Mouse (Mus musculus) neural tube, embryonic 12.5 days (tissue): ENCODE measurements around the gene Myh3. TPM values are rescaled to one million over a fixed set of nuclear protein-coding genes. Genes with fewer than 3 reads are reported as not detected.

Experiments
- ATAC-seq: fragments of 200-750 bp; cut with Nextera tagmentation; 2 replicates; pipeline ENCODE4 v1.8.0; 2017; ENCODE audit warnings: low read depth, mild to moderate bottlenecking, moderate TSS enrichment, moderate library complexity; ENCODE audit not compliant: low FRiP score
- H3K27ac ChIP-seq: fragments of 300-500 bp; sonication (generic); 2 replicates; pipeline ENCODE4 v1.5.1; 2016
- H3K27me3 ChIP-seq: fragments of 300-500 bp; sonication (generic); replicated peaks from 2 replicates; pipeline ENCODE4 v1.6.1; 2016; ENCODE audit warnings: mild to moderate bottlenecking
- H3K36me3 ChIP-seq: fragments of 300-500 bp; sonication (generic); 2 replicates; pipeline ENCODE4 v1.6.1; 2016; ENCODE audit warnings: mild to moderate bottlenecking
- H3K4me1 ChIP-seq: fragments of 300-500 bp; sonication (generic); 2 replicates; pipeline ENCODE4 v1.6.1; 2016
- H3K4me2 ChIP-seq: fragments of 300-500 bp; sonication (generic); replicated peaks from 2 replicates; pipeline ENCODE4 v1.6.1; 2016; ENCODE audit warnings: mild to moderate bottlenecking
- H3K4me3 ChIP-seq: fragments of 300-500 bp; sonication (generic); 2 replicates; pipeline ENCODE4 v1.5.1; 2016
- H3K9ac ChIP-seq: fragments of 300-500 bp; sonication (generic); 2 replicates; pipeline ENCODE4 v1.6.1; 2016; ENCODE audit warnings: mild to moderate bottlenecking
- H3K9me3 ChIP-seq: fragments of 300-500 bp; sonication (generic); 2 replicates; pipeline ENCODE4 v1.6.1; 2016; ENCODE audit warnings: mild to moderate bottlenecking
- WGBS: fragments of 180-500 bp; shearing (Covaris S2); methylation state at CpG from one replicate; pipeline ENCODE4 v1.1.7; 2016; 5-methylcytosine and 5-hydroxymethylcytosine counted together
- polyA plus RNA-seq: library from polyadenylated mRNA; unstranded; fragments of >200 nt; fragmentation: Nextera tagmentation; extraction: Ambion mirVana; gene quantifications from 2 replicates; pipeline ENCODE4 v1.2.1, GENCODE M21; 2016

The Myh3 gene
- polyA plus RNA-seq, 1 experiment from 2014 or later: 17.1 TPM

DNA sequence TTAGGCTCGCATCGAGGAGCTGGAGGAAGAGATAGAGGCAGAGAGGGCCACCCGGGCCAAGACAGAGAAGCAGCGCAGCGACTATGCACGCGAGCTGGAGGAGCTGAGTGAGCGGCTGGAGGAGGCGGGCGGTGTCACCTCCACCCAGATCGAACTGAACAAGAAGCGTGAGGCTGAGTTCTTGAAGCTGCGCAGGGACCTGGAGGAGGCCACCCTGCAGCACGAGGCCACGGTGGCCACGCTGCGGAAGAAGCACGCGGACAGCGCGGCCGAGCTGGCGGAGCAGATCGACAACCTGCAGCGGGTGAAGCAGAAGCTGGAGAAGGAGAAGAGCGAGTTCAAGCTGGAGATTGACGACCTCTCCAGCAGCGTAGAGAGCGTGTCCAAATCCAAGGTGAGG, 16.4 kb downstream of the Myh3 start:
- H3K9me3 ChIP-seq: no peaks in the 10 kb centered on the region
- no peaks in the 10 kb centered on the region for H3K27me3 ChIP-seq
- 80% methylated on average over 29 of the region's 29 CpGs for WGBS
- ATAC-seq: no peak
- no peak overlapping the region for H3K4me3 ChIP-seq
- no peaks in the 10 kb centered on the region for H3K36me3 ChIP-seq
- no peaks in the 10 kb centered on the region for H3K4me1 ChIP-seq
- H3K27ac ChIP-seq: no peak overlapping the region
- no peak overlapping the region for H3K4me2 ChIP-seq
- H3K9ac ChIP-seq: no peak overlapping the region

DNA sequence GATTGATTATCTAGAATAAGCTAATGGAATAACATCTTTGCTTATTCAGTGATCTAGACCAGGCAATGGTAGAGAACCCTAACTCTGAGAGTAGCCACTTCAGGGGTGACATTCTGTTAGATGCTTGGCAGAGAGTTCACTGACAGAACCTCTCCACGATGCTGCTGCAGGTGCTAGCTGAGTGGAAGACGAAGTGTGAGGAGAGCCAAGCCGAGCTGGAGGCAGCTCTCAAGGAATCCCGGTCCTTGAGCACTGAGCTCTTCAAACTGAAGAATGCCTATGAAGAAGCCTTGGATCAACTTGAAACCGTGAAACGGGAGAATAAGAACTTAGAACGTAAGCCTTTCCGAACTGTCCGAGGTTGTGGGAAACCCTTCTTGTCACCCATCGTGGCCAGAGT, 19.6 kb downstream of the Myh3 start:
- Histone ChIP-seq H3K4me1 (no peaks in the 10 kb centered on the region), H3K4me2 (no peak overlapping the region)
- 94% methylated on average over 10 of the region's 10 CpGs for WGBS

DNA sequence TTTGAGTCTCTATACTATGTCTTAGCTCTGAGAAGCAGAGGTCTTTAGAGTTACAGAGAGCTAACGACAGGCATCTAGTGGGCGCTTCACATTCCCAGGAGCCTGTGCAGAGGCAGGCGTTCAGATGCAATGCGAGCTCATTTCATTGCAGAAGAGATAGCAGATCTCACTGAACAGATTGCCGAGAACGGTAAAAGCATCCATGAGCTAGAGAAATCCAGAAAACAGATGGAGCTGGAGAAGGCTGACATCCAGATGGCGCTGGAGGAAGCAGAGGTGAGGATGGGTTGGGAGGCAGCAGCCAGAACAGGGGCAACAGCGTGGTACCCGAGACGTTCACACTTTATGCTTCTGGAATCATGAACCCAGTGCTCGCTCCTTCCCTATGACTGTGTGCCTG, 20.3 kb downstream of the Myh3 start:
- Histone ChIP-seq H3K4me2 (no peak overlapping the region), H3K9ac (no peak overlapping the region), H3K4me1 (no peaks in the 10 kb centered on the region), H3K27ac (no peak overlapping the region), H3K36me3 (no peaks in the 10 kb centered on the region), H3K4me3 (no peak overlapping the region), H3K27me3 (no peaks in the 10 kb centered on the region), H3K9me3 (no peaks in the 10 kb centered on the region)
- no peak for ATAC-seq
- WGBS: 88% methylated on average over 11 of the region's 11 CpGs

More for the DNA sequence above, 19.6 kb downstream of the Myh3 start:
- no peak overlapping the region for H3K9ac ChIP-seq
- no peaks in the 10 kb centered on the region for H3K9me3 ChIP-seq
- no peak overlapping the region for H3K4me3 ChIP-seq
- no peaks in the 10 kb centered on the region for H3K36me3 ChIP-seq
- no peak for ATAC-seq
- no peak overlapping the region for H3K27ac ChIP-seq
- no peaks in the 10 kb centered on the region for H3K27me3 ChIP-seq

- H3K27ac ChIP-seq: no peak overlapping the region
- H3K4me1 ChIP-seq: no peaks in the 10 kb centered on the region
- ATAC-seq: no peak
- no peak overlapping the region for H3K4me2 ChIP-seq
- no peaks in the 10 kb centered on the region for H3K27me3 ChIP-seq
- no peak overlapping the region for H3K9ac ChIP-seq
- H3K36me3 ChIP-seq: no peaks in the 10 kb centered on the region
- H3K4me3 ChIP-seq: no peak overlapping the region
- H3K9me3 ChIP-seq: no peaks in the 10 kb centered on the region
- 95% methylated on average over 16 of the region's 16 CpGs for WGBS
Observed at GRCm38 (mm10) chr11:67099241-67099640, 21.1 kb downstream of the Myh3 start.

- WGBS: 37% methylated on average over 6 of the region's 6 CpGs
- Histone ChIP-seq H3K9me3 (no peaks in the 10 kb centered on the region), H3K27me3 (no peaks in the 10 kb centered on the region), H3K4me3 (no peak overlapping the region), H3K9ac (no peak overlapping the region), H3K27ac (no peak overlapping the region), H3K4me1 (no peaks in the 10 kb centered on the region), H3K4me2 (no peak overlapping the region), H3K36me3 (no peaks in the 10 kb centered on the region)
- no peak for ATAC-seq
Observed at GRCm38 (mm10) chr11:67100169-67100568, 22.1 kb downstream of the Myh3 start.

GRCm38 (mm10) chr11:67101713-67102112, 23.6 kb downstream of the Myh3 start:
- H3K4me2 ChIP-seq: no peak overlapping the region
- no peak for ATAC-seq
- H3K9me3 ChIP-seq: no peaks in the 10 kb centered on the region
- no peaks in the 10 kb centered on the region for H3K4me1 ChIP-seq
- H3K36me3 ChIP-seq: no peaks in the 10 kb centered on the region
- no peak overlapping the region for H3K9ac ChIP-seq
- 30% methylated on average over 7 of the region's 8 CpGs for WGBS
- no peaks in the 10 kb centered on the region for H3K27me3 ChIP-seq
- H3K27ac ChIP-seq: no peak overlapping the region
- H3K4me3 ChIP-seq: no peak overlapping the region

- no peaks in the 10 kb centered on the region for H3K27me3 ChIP-seq
- ATAC-seq: no peak
- H3K4me2 ChIP-seq: no peak overlapping the region
- WGBS: 87% methylated on average over 9 of the region's 9 CpGs
- H3K9me3 ChIP-seq: no peaks in the 10 kb centered on the region
- H3K4me3 ChIP-seq: no peak overlapping the region
- no peak overlapping the region for H3K27ac ChIP-seq
- no peak overlapping the region for H3K9ac ChIP-seq
- H3K36me3 ChIP-seq: no peaks in the 10 kb centered on the region
- no peaks in the 10 kb centered on the region for H3K4me1 ChIP-seq
Observed at GRCm38 (mm10) chr11:67103256-67103655, 25.2 kb downstream of the Myh3 start.

GRCm38 (mm10) chr11:67104242-67104641, 26.1 kb downstream of the Myh3 start:
- WGBS: 78% methylated on average over 1 of the region's 1 CpGs
- no peaks in the 10 kb centered on the region for H3K27me3 ChIP-seq

DNA sequence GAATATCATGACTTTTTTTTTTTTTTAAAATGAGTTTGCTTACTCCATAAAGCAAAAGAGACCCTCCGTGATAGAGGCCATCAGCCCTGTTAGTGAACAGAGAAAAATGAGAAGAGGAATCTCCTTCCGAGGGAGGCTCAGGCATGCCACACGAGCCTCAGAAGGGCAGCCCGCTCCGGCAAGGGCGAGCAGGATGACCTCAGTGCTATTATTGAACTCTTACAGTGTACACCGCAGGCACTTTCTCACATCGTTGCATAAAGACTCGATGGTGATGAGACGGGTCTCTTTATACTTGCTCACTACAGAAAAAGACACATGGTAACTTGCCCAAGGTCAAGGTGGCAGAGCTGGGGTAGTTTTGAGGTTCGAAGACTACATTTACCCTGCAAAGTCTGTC, 26.6 kb downstream of the Myh3 start:
- no peak overlapping the region for H3K9ac ChIP-seq
- H3K27me3 ChIP-seq: no peaks in the 10 kb centered on the region
- H3K4me1 ChIP-seq: no peaks in the 10 kb centered on the region
- no peaks in the 10 kb centered on the region for H3K36me3 ChIP-seq
- no peak overlapping the region for H3K4me3 ChIP-seq
- H3K9me3 ChIP-seq: no peaks in the 10 kb centered on the region
- no peak overlapping the region for H3K27ac ChIP-seq
- WGBS: 59% methylated on average over 11 of the region's 11 CpGs
- no peak overlapping the region for H3K4me2 ChIP-seq
- no peak for ATAC-seq

More at GRCm38 (mm10) chr11:67104242-67104641, 26.1 kb downstream of the Myh3 start:
- Histone ChIP-seq H3K9ac (no peak overlapping the region), H3K4me1 (no peaks in the 10 kb centered on the region), H3K4me2 (no peak overlapping the region), H3K4me3 (no peak overlapping the region), H3K27ac (no peak overlapping the region), H3K9me3 (no peaks in the 10 kb centered on the region), H3K36me3 (no peaks in the 10 kb centered on the region)
- no peak for ATAC-seq

DNA sequence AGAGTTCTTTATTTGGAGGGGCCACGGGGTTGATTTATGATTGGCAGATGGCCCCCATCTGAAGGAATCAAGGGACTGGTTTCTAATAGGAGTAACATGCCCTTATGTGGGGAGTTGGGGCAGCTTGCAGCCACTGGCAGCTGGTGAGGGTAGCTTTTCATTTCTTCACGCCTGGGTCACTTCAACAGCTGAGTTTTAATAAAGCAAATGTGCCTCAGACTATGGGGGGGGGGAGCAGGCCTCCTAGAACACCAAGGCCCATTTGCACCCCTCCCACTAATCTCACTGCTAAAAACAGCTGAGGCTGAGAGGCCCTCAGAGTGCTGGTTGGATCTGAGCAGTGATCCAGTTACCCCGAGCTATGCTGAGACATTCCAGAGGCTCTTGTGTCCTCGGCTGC, 27.6 kb downstream of the Myh3 start:
- no peak overlapping the region for H3K9ac ChIP-seq
- no peaks in the 10 kb centered on the region for H3K27me3 ChIP-seq
- no peaks in the 10 kb centered on the region for H3K4me1 ChIP-seq
- no peak overlapping the region for H3K4me3 ChIP-seq
- 33% methylated on average over 4 of the region's 4 CpGs for WGBS
- peak; percentile 46; the same call in 1 of the 2 replicates for ATAC-seq
- no peaks in the 10 kb centered on the region for H3K36me3 ChIP-seq
- no peaks in the 10 kb centered on the region for H3K9me3 ChIP-seq
- H3K27ac ChIP-seq: no peak overlapping the region
- H3K4me2 ChIP-seq: no peak overlapping the region

GRCm38 (mm10) chr11:67106973-67107372, 28.9 kb downstream of the Myh3 start:
- no peak for ATAC-seq
- WGBS: 89% methylated on average over 10 of the region's 10 CpGs
- no peaks in the 10 kb centered on the region for H3K36me3 ChIP-seq

DNA sequence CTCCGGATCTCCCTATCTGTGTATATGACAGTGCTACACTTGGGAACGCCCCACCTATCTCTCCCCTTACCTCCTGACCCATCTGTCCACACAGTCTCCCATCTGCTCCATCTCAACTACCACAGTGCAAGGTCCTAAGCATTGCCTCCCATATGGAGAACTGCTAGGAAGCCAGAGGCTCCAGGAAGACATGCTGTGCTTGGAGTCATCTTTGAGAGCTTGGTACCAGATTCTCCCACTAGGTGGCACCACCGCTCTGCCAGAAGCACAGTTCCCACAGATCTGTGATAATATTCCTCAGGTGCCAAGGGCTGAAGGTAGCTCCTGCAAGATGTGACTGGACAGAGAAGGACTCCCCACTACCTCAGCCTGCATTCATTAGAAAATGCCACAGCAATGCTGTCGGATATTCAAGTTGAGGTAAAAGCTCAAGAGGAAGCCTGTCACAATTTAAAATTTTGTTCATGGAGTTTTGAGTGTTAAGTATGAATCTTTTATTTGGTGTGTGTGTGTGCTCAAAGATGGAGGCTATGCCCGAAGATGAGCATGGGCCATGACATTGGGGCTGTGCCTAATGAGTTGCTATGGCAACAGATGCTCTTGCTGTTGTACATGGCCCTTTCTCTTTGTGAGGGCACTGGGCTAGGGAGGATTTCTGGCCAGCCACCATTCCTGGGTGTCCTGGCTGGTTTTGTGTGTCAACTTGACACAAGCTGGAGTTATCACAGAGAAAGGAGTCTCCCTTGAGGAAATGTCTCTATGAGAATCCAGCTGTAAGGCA, 32.3 kb downstream of the Myh3 start:
- Histone ChIP-seq H3K27ac (no peak overlapping the region), H3K4me2 (no peak overlapping the region), H3K36me3 (no peaks in the 10 kb centered on the region), H3K4me1 (no peaks in the 10 kb centered on the region), H3K9ac (no peak overlapping the region), H3K4me3 (no peak overlapping the region), H3K9me3 (no peaks in the 10 kb centered on the region), H3K27me3 (no peaks in the 10 kb centered on the region)
- 30% methylated on average over 5 of the region's 5 CpGs for WGBS
- ATAC-seq: 0 out of 2 replicates have a peak, but pooled peaks have one; percentile 13

More at GRCm38 (mm10) chr11:67106973-67107372, 28.9 kb downstream of the Myh3 start:
- Histone ChIP-seq H3K9ac (no peak overlapping the region), H3K9me3 (no peaks in the 10 kb centered on the region), H3K4me1 (no peaks in the 10 kb centered on the region), H3K4me2 (no peak overlapping the region), H3K27me3 (no peaks in the 10 kb centered on the region), H3K27ac (no peak overlapping the region), H3K4me3 (no peak overlapping the region)
